Mouse (Mus musculus) stomach, postnatal 0 days (tissue): ENCODE data around the gene Bysl. TPM values are rescaled to one million over a fixed set of nuclear protein-coding genes. Genes with fewer than 3 reads are reported as not detected.

Source experiments
- ATAC-seq: fragments of 200-750 bp; cut with Nextera tagmentation; 2 replicates; pipeline ENCODE4 v1.8.0; 2017; ENCODE audit not compliant: low FRiP score, low TSS enrichment
- DNase-seq: peaks from one replicate; pipeline ENCODE4 v3.0.0-alpha.2; 2016; ENCODE audit warnings: low spot score
- H3K27ac ChIP-seq: fragments of 300-500 bp; sonication (generic); replicated peaks from 2 replicates; pipeline ENCODE4 v1.5.1; 2014; ENCODE audit warnings: mild to moderate bottlenecking, control low read depth
- H3K27me3 ChIP-seq: fragments of 300-500 bp; sonication (generic); 2 replicates; pipeline ENCODE4 v1.6.1; 2014; ENCODE audit warnings: low read length; ENCODE audit not compliant: control insufficient read depth, insufficient read depth
- H3K36me3 ChIP-seq: fragments of 300-500 bp; sonication (generic); 2 replicates; pipeline ENCODE4 v1.6.1; 2014; ENCODE audit warnings: low read length, mixed read lengths; ENCODE audit not compliant: control insufficient read depth, insufficient read depth
- H3K4me1 ChIP-seq: fragments of 300-500 bp; sonication (generic); replicated peaks from 2 replicates; pipeline ENCODE4 v1.6.1; 2014; ENCODE audit warnings: antibody characterized with exemption; ENCODE audit not compliant: control insufficient read depth, insufficient read depth
- H3K4me2 ChIP-seq: fragments of 300-500 bp; sonication (generic); replicated peaks from 2 replicates; pipeline ENCODE4 v1.6.1; 2014; ENCODE audit warnings: low read depth, mild to moderate bottlenecking, control low read depth, moderate library complexity
- H3K4me3 ChIP-seq: fragments of 300-500 bp; sonication (generic); 2 replicates; pipeline ENCODE4 v1.5.1; 2014; ENCODE audit warnings: low read depth, low read length, control low read depth
- H3K9ac ChIP-seq: fragments of 300-500 bp; sonication (generic); 2 replicates; pipeline ENCODE4 v1.6.1; 2014; ENCODE audit warnings: mild to moderate bottlenecking, low read length, control low read depth, mixed read lengths
- H3K9me3 ChIP-seq: fragments of 300-500 bp; sonication (generic); 2 replicates; pipeline ENCODE4 v1.6.1; 2016; ENCODE audit warnings: low read length; ENCODE audit not compliant: control insufficient read depth
- CTCF ChIP-seq: IDR thresholded peaks from 2 replicates; pipeline ENCODE4 v1.5.1; 2016; ENCODE audit warnings: antibody characterized with exemption, low read depth, mild to moderate bottlenecking, moderate library complexity
- EP300 ChIP-seq: optimal IDR thresholded peaks from 2 replicates; pipeline ENCODE3; 2016; ENCODE audit warnings: antibody characterized with exemption
- WGBS: fragments of 180-500 bp; shearing (Covaris S2); extraction: QIAGEN DNeasy Blood & Tissue Kit; methylation state at CpG from one replicate; pipeline ENCODE4 v1.1.7; 2014; 5-methylcytosine and 5-hydroxymethylcytosine counted together
- polyA plus RNA-seq: library from polyadenylated mRNA; unstranded; fragments of >200 nt; fragmentation: Nextera tagmentation; extraction: Ambion mirVana; gene quantifications from 2 replicates; pipeline ENCODE4 v1.2.1, GENCODE M21; 2015

The Bysl gene
- polyA plus RNA-seq, 1 experiment from 2014 or later: 13.6 TPM

DNA sequence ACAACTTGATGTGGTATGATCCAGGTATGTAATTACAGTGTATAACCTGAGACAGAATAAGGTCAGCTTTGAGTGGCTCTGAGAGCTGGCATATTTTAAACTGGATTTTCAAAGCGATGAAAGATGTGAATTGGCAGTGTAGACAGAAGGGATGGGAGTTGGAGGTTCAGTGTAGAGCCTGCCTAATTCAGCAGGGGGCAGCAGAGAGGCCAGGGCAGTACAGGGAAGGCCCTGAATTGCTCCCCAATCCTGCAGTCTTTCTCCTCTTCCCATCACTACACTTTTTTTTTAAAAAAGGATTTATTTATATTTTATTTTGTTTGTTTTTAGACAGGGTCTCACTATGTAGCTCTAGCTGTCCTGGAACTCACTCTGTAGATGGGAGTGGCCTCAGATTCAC is 2.7 kb upstream of the Bysl start:
- DNase-seq: peak; percentile 53
- no peaks in the 10 kb centered on the region for H3K9me3 ChIP-seq
- no peak for ATAC-seq
- no peaks in the 10 kb centered on the region for H3K27me3 ChIP-seq
- 0 out of 2 replicates have a peak, but pooled peaks cover 4% of the 10 kb centered on the region for H3K4me1 ChIP-seq
- 83% methylated on average over 1 of the region's 1 CpGs for WGBS
- H3K9ac ChIP-seq: no peak overlapping the region
- TF ChIP-seq EP300 (no peak), CTCF (peak; percentile 71)
- no peak overlapping the region for H3K27ac ChIP-seq
- no peak overlapping the region for H3K4me2 ChIP-seq
- no peak overlapping the region for H3K4me3 ChIP-seq
- H3K36me3 ChIP-seq: peaks cover 17% of the 10 kb centered on the region

DNA sequence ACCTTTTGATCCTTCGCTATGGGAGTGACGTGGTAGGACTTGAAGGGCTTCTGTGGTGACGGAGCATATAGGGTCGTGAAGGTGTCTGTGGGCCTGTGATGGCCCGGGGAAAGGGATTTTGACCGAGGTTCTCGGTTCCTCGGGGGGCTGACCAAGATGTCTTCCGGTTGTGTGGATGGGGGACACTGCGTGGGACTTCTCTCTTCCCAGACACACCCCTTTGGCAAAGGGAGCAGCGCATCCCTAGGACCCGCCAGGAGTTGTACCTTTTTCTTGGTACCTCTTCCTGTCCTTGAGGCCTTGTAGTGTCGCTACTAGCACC is 330 bp upstream of the Bysl start:
- Histone ChIP-seq H3K27me3 (no peaks in the 10 kb centered on the region), H3K4me3 (peak overlapping the region; percentile 58), H3K4me2 (peak overlapping the region; percentile 91), H3K9ac (peak overlapping the region; percentile 70), H3K27ac (peak overlapping the region; percentile 79), H3K36me3 (peaks cover 5% of the 10 kb centered on the region), H3K4me1 (0 out of 2 replicates have a peak, but pooled peaks cover 4% of the 10 kb centered on the region), H3K9me3 (no peaks in the 10 kb centered on the region)
- DNase-seq (no peak), ATAC-seq (no peak)
- WGBS: 0% methylated on average over 13 of the region's 13 CpGs
- TF ChIP-seq EP300: no peak
- no peak for TF ChIP-seq CTCF

DNA sequence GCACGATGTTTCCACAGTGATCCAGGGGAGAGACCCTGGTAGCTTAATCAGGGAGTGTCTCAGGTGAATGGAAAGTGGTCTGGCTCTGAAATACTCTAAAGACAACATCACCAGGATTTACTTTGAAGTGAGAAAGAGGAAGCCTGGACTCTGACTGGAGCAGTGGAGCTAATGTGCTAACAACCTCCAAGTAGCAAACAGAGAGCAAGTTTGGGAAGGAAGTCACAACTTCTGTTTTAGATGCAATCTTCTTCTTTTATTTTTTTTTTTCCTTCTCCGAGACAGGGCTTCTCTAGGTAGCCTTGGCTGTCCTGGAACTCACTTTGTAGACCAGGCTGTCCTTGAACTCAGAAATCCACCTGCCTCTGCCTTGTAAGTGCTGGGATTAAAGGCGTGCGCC is 2.1 kb downstream of the Bysl start:
- H3K36me3 ChIP-seq: peaks cover 3% of the 10 kb centered on the region
- H3K4me2 ChIP-seq: no peak overlapping the region
- ATAC-seq: no peak
- no peak overlapping the region for H3K9ac ChIP-seq
- H3K4me3 ChIP-seq: no peak overlapping the region
- no peaks in the 10 kb centered on the region for H3K9me3 ChIP-seq
- WGBS: 92% methylated on average over 4 of the region's 4 CpGs
- TF ChIP-seq EP300 (no peak), CTCF (no peak)
- no peak for DNase-seq
- H3K4me1 ChIP-seq: 0 out of 2 replicates have a peak, but pooled peaks cover 4% of the 10 kb centered on the region
- no peaks in the 10 kb centered on the region for H3K27me3 ChIP-seq
- no peak overlapping the region for H3K27ac ChIP-seq

GRCm38 (mm10) chr17:47606220-47606619 is 5.1 kb downstream of the Bysl start:
- Histone ChIP-seq H3K36me3 (peaks cover 16% of the 10 kb centered on the region), H3K9ac (no peak overlapping the region)
- WGBS: 70% methylated on average over 5 of the region's 5 CpGs

GRCm38 (mm10) chr17:47602289-47602688 is 9.0 kb downstream of the Bysl start:
- peaks cover 3% of the 10 kb centered on the region; the same call in 1 of the 2 replicates for H3K4me1 ChIP-seq
- H3K36me3 ChIP-seq: peaks cover 26% of the 10 kb centered on the region

More at GRCm38 (mm10) chr17:47606220-47606619, 5.1 kb downstream of the Bysl start:
- no peaks in the 10 kb centered on the region for H3K9me3 ChIP-seq
- no peak overlapping the region for H3K4me3 ChIP-seq
- no peak overlapping the region for H3K4me2 ChIP-seq
- H3K4me1 ChIP-seq: no peaks in the 10 kb centered on the region
- no peak overlapping the region for H3K27ac ChIP-seq
- TF ChIP-seq CTCF (peak; percentile 62), EP300 (no peak)
- ATAC-seq (no peak), DNase-seq (no peak)
- no peaks in the 10 kb centered on the region for H3K27me3 ChIP-seq

GRCm38 (mm10) chr17:47601389-47601755 is 9.9 kb downstream of the Bysl start:
- ATAC-seq: 0 out of 2 replicates have a peak, but pooled peaks have one; percentile 2
- H3K9ac ChIP-seq: no peak overlapping the region

More at GRCm38 (mm10) chr17:47602289-47602688, 9.0 kb downstream of the Bysl start:
- no peak overlapping the region for H3K4me2 ChIP-seq
- WGBS: 91% methylated on average over 11 of the region's 11 CpGs
- no peaks in the 10 kb centered on the region for H3K9me3 ChIP-seq
- H3K4me3 ChIP-seq: no peak overlapping the region
- TF ChIP-seq CTCF (no peak), EP300 (no peak)
- DNase-seq (no peak), ATAC-seq (no peak)
- no peak overlapping the region for H3K9ac ChIP-seq
- no peak overlapping the region for H3K27ac ChIP-seq
- H3K27me3 ChIP-seq: no peaks in the 10 kb centered on the region

More at GRCm38 (mm10) chr17:47601389-47601755, 9.9 kb downstream of the Bysl start:
- Histone ChIP-seq H3K9me3 (no peaks in the 10 kb centered on the region), H3K36me3 (peaks cover 27% of the 10 kb centered on the region), H3K27ac (no peak overlapping the region), H3K4me3 (no peak overlapping the region), H3K4me2 (no peak overlapping the region), H3K27me3 (no peaks in the 10 kb centered on the region), H3K4me1 (peaks cover 10% of the 10 kb centered on the region; the same call in 1 of the 2 replicates)
- TF ChIP-seq CTCF (no peak), EP300 (no peak)
- no peak for DNase-seq
- WGBS: 89% methylated on average over 10 of the region's 10 CpGs
